Mouse (Mus musculus) C2C12 (cell line): ENCODE data around the gene Map1b.

Experiments
- CEBPB ChIP-seq: IDR thresholded peaks from one replicate; pipeline ENCODE4 v1.6.1; 2011; ENCODE audit warnings: low read depth, mild to moderate bottlenecking, control low read depth, moderate library complexity
- CTCF ChIP-seq: IDR thresholded peaks from one replicate; pipeline ENCODE4 v1.5.1; 2011; ENCODE audit not compliant: control insufficient read depth, insufficient read depth, insufficient read length
- MAX ChIP-seq: IDR thresholded peaks from one replicate; pipeline ENCODE4 v1.6.1; 2011; ENCODE audit warnings: mild to moderate bottlenecking, control low read depth
- USF1 ChIP-seq: IDR thresholded peaks from one replicate; pipeline ENCODE4 v1.6.1; 2011; ENCODE audit warnings: low read depth, mild to moderate bottlenecking, control low read depth, moderate library complexity

- no peak for TF ChIP-seq CTCF
- no peak for TF ChIP-seq MAX
- no peak for TF ChIP-seq USF1
- no peak for TF ChIP-seq CEBPB
Measured at GRCm38 (mm10) chr13:99399373-99399772, 117.0 kb downstream of the Map1b start.
